Comparison of ENCODE assay signal across 33 mouse cellular contexts in genomic region chr16:32379575-32379974, GRCm38 (mm10). TPM values are rescaled to one million over a fixed set of nuclear protein-coding genes. Genes with fewer than 3 reads are reported as not detected.
DNase-seq lines count a peak whose midpoint lies in the region; ATAC-seq and TF ChIP-seq lines count a peak whose summit lies in the region.
"Had no signal": no experiment of that assay in that cellular context is flagged by ENCODE, and none has a peak within 500 bp of the region (broad histone marks: within the 10 kb centered on the region; RNA-seq: fewer than 3 reads in every experiment).

No protein-coding gene starts in this region.

- 67% methylated on average over 2 of the region's 2 CpGs for WGBS in liver, adult 2 months
- 92% methylated on average over 2 of the region's 2 CpGs for whole genome bisulfite sequencing in liver, embryonic 11.5 days
- WGBS in intestine, postnatal 0 days = 54% methylated on average over 2 of the region's 2 CpGs

- H3K79me2 ChIP-seq in liver, adult 2 months (ENCODE audit: control insufficient read depth, insufficient read depth, low read length) = no peaks in the 10 kb centered on the region

- no peak for TF ChIP-seq POLR2A in liver, adult 2 months (IDR thresholded peaks at IDR 0.05; ENCODE audit: extremely low read depth, insufficient read depth, low read length)

- H3K4me1 ChIP-seq in liver, adult 2 months (ENCODE audit: control insufficient read depth, insufficient read depth, low read length) = no peaks in the 10 kb centered on the region
- H3K4me1 ChIP-seq in liver, embryonic 11.5 days (replicated peaks; ENCODE audit: control insufficient read depth, insufficient read depth, low read length) = no peaks in the 10 kb centered on the region
- H3K4me1 ChIP-seq in intestine, postnatal 0 days (replicated peaks; ENCODE audit: control insufficient read depth, insufficient read depth, low read length) = no peaks in the 10 kb centered on the region
- H3K4me1 ChIP-seq: embryonic facial prominence, embryonic 10.5 days; embryonic facial prominence, embryonic 13.5 days; forebrain, embryonic 12.5 days; forebrain, embryonic 15.5 days; heart, embryonic 10.5 days; heart, embryonic 13.5 days; hindbrain, embryonic 15.5 days had no signal

- no peak for TF ChIP-seq CTCF in liver, adult 2 months (IDR thresholded peaks at IDR 0.05; ENCODE audit: low read depth, low read length)
- TF ChIP-seq CTCF in intestine, postnatal 0 days (IDR thresholded peaks at IDR 0.05; ENCODE audit: low read depth) = no peak

- H3K36me3 ChIP-seq in liver, adult 2 months (ENCODE audit: control insufficient read depth, insufficient read depth, low read length) = peaks cover 65% of the 10 kb centered on the region
- peaks cover 41% of the 10 kb centered on the region for H3K36me3 ChIP-seq in liver, embryonic 11.5 days (ENCODE audit: control insufficient read depth, insufficient read depth, low read length)
- peaks cover 62% of the 10 kb centered on the region for H3K36me3 ChIP-seq in intestine, postnatal 0 days (ENCODE audit: control insufficient read depth, insufficient read depth)

- no peaks in the 10 kb centered on the region for H3K27me3 ChIP-seq in liver, adult 2 months (ENCODE audit: control insufficient read depth, insufficient read depth, low read length)
- H3K27me3 ChIP-seq in liver, embryonic 11.5 days (replicated peaks; ENCODE audit: control insufficient read depth, insufficient read depth, low read length) = no peaks in the 10 kb centered on the region
- H3K27me3 ChIP-seq in intestine, postnatal 0 days (replicated peaks; ENCODE audit: control insufficient read depth, insufficient read depth, low read length) = no peaks in the 10 kb centered on the region
- H3K27me3 ChIP-seq: embryonic facial prominence, embryonic 13.5 days; forebrain, embryonic 12.5 days; forebrain, embryonic 15.5 days; heart, embryonic 13.5 days; hindbrain, embryonic 15.5 days had no signal

- H3K4me3 ChIP-seq in liver, adult 2 months (ENCODE audit: insufficient read depth, low read depth, low read length) = no peak overlapping the region
- H3K4me3 ChIP-seq in liver, embryonic 11.5 days (ENCODE audit: low read depth, low read length) = no peak overlapping the region
- H3K4me3 ChIP-seq in intestine, postnatal 0 days (ENCODE audit: low read depth, low read length) = no peak overlapping the region
- H3K4me3 ChIP-seq: embryonic facial prominence, embryonic 10.5 days; embryonic facial prominence, embryonic 13.5 days; erythroblast, embryonic 14.5 days; forebrain, embryonic 12.5 days; forebrain, embryonic 15.5 days; heart, adult 2 months; heart, embryonic 10.5 days; heart, embryonic 13.5 days; hindbrain, embryonic 15.5 days had no signal

- H3K9me3 ChIP-seq in liver, embryonic 11.5 days (ENCODE audit: control insufficient read depth, low read length) = no peaks in the 10 kb centered on the region
- H3K9me3 ChIP-seq in intestine, postnatal 0 days (ENCODE audit: control insufficient read depth) = no peaks in the 10 kb centered on the region
- H3K9me3 ChIP-seq: embryonic facial prominence, embryonic 10.5 days; forebrain, embryonic 12.5 days; forebrain, embryonic 15.5 days; heart, embryonic 10.5 days; heart, embryonic 13.5 days; hindbrain, embryonic 15.5 days had no signal

- H3K9ac ChIP-seq in liver, adult 2 months (ENCODE audit: low read depth, low read length) = no peak overlapping the region
- H3K9ac ChIP-seq in liver, embryonic 11.5 days (ENCODE audit: low read depth, low read length) = no peak overlapping the region
- no peak overlapping the region for H3K9ac ChIP-seq in intestine, postnatal 0 days (ENCODE audit: low read depth, low read length)
- H3K9ac ChIP-seq: embryonic facial prominence, embryonic 13.5 days; forebrain, embryonic 12.5 days; forebrain, embryonic 15.5 days; heart, embryonic 13.5 days; hindbrain, embryonic 15.5 days had no signal

- peak; percentile 55 for DNase-seq in liver, adult 2 months (ENCODE audit: extremely low read depth, low read depth, low spot score)
- DNase-seq in liver, embryonic 11.5 days (ENCODE audit: low spot score) = no peak
- DNase-seq in spleen, postnatal 10 days (ENCODE audit: low spot score in 2 of 2) = no peak
- DNase-seq in cerebellum, postnatal 14 days = no peak
- DNase-seq: adrenal gland, adult 2 months; adrenal gland, postnatal 14 days; cerebellum, adult 11 months; cerebellum, adult 2 months; cerebellum, adult 9-11 months; cerebellum, postnatal 36 days; embryo, embryonic 11 days; gastrocnemius, postnatal 10 days; gastrocnemius, postnatal 36 days; heart, adult 2 months; heart, postnatal 14 days; heart, postnatal 4 days had no signal

- ATAC-seq in liver, embryonic 11.5 days (replicated peaks; ENCODE audit: low FRiP score) = no peak
- ATAC-seq in CD4-positive, CD25-positive, alpha-beta regulatory T cell, adult 4 months = peak; percentile 57
- ATAC-seq in intestine, postnatal 0 days = peak; percentile 94
- ATAC-seq: forebrain, embryonic 15.5 days had no signal

- H3K4me2 ChIP-seq in liver, embryonic 11.5 days = no peak overlapping the region
- no peak overlapping the region for H3K4me2 ChIP-seq in intestine, postnatal 0 days (replicated peaks; ENCODE audit: low read depth)
- H3K4me2 ChIP-seq: embryonic facial prominence, embryonic 13.5 days; forebrain, embryonic 12.5 days; forebrain, embryonic 15.5 days; heart, embryonic 13.5 days; hindbrain, embryonic 15.5 days had no signal

- H3K27ac ChIP-seq in liver, adult 2 months (replicated peaks; ENCODE audit: insufficient read depth, low read depth, low read length) = no peak overlapping the region
- no peak overlapping the region for H3K27ac ChIP-seq in liver, embryonic 11.5 days (ENCODE audit: low read depth, low read length)
- H3K27ac ChIP-seq in intestine, postnatal 0 days (ENCODE audit: low read depth, low read length) = no peak overlapping the region
- H3K27ac ChIP-seq: embryonic facial prominence, embryonic 10.5 days; embryonic facial prominence, embryonic 13.5 days; forebrain, embryonic 12.5 days; forebrain, embryonic 15.5 days; heart, adult 2 months; heart, embryonic 10.5 days; heart, embryonic 13.5 days; hindbrain, embryonic 15.5 days had no signal

RNA-seq across cellular contexts. Expression of gene Tm4sf19, which starts 20.7 kb away (rescaled TPM):
- not detected in 2 replicates for total RNA-seq in liver, adult 2 months (2014; rRNA removed)
- not detected in 2 replicates for polyA plus RNA-seq in liver, adult 2 months (2012; rRNA removed)
- not detected in 2 replicates for polyA plus RNA-seq in liver, embryonic 11.5 days (2014; fragmentation: Nextera tagmentation; extraction: Ambion mirVana)
- not detected for polyA plus RNA-seq in CD4-positive, CD25-positive, alpha-beta regulatory T cell, adult 4 months (2017; shearing (Covaris generic))
- not detected in 2 replicates for polyA plus RNA-seq in intestine, postnatal 0 days (2015; fragmentation: Nextera tagmentation; extraction: Ambion mirVana)
- total RNA-seq: adrenal gland, postnatal 14 days; adrenal gland, postnatal 4 days; gastrocnemius, adult 18-20 months; gastrocnemius, postnatal 36 days; granulocyte monocyte progenitor cell, adult 5-6 weeks; heart, adult 2 months; heart, postnatal 14 days; heart, postnatal 4 days; MEL had no signal
- polyA plus RNA-seq: cerebellum, adult 2 months; cortical plate, adult 2 months; embryonic facial prominence, embryonic 10.5 days; embryonic facial prominence, embryonic 13.5 days; erythroblast, embryonic 14.5 days; forebrain, embryonic 12.5 days; forebrain, embryonic 15.5 days; heart, embryonic 10.5 days; heart, embryonic 16.5 days; hindbrain, embryonic 11.5 days; hindbrain, embryonic 15.5 days had no signal

RNA-seq across cellular contexts. Expression of gene Tctex1d2, which starts 39.9 kb away (rescaled TPM):
- 1.4 and 2.2 TPM in 2 replicates for total RNA-seq in liver, adult 2 months (2014; rRNA removed)
- polyA plus RNA-seq in liver, adult 2 months (2012; rRNA removed) = 1.7 and 2.1 TPM in 2 replicates
- 13.8 and 15.1 TPM in 2 replicates for polyA plus RNA-seq in liver, embryonic 11.5 days (2014; fragmentation: Nextera tagmentation; extraction: Ambion mirVana)
- polyA plus RNA-seq in CD4-positive, CD25-positive, alpha-beta regulatory T cell, adult 4 months (2017; shearing (Covaris generic)) = 1 to 10 TPM; 4.3 to 7.4 TPM
- 29.4 and 30.2 TPM in 2 replicates for polyA plus RNA-seq in intestine, postnatal 0 days (2015; fragmentation: Nextera tagmentation; extraction: Ambion mirVana)
- polyA plus RNA-seq: erythroblast, embryonic 14.5 days had no signal

RNA-seq across cellular contexts. Expression of gene Ubxn7, which starts 47.5 kb away (rescaled TPM):
- 29.7 and 36.8 TPM in 2 replicates for total RNA-seq in liver, adult 2 months (2014; rRNA removed)
- 1.9 and 2.1 TPM in 2 replicates for polyA plus RNA-seq in liver, adult 2 months (2012; rRNA removed)
- 13.7 and 15.3 TPM in 2 replicates for polyA plus RNA-seq in liver, embryonic 11.5 days (2014; fragmentation: Nextera tagmentation; extraction: Ambion mirVana)
- 10 to 100 TPM; 15.4 to 22.3 TPM for polyA plus RNA-seq in CD4-positive, CD25-positive, alpha-beta regulatory T cell, adult 4 months (2017; shearing (Covaris generic))
- polyA plus RNA-seq in intestine, postnatal 0 days (2015; fragmentation: Nextera tagmentation; extraction: Ambion mirVana) = 6.8 and 7.4 TPM in 2 replicates

RNA-seq across cellular contexts. Expression of gene Pcyt1a, which starts 51.1 kb away (rescaled TPM):
- 56.1 and 56.6 TPM in 2 replicates for total RNA-seq in liver, adult 2 months (2014; rRNA removed)
- polyA plus RNA-seq in liver, adult 2 months (2012; rRNA removed) = 28.6 and 39.1 TPM in 2 replicates
- polyA plus RNA-seq in liver, embryonic 11.5 days (2014; fragmentation: Nextera tagmentation; extraction: Ambion mirVana) = 37.0 and 42.8 TPM in 2 replicates
- 10 to 100 TPM; 10.7 to 17.3 TPM for polyA plus RNA-seq in CD4-positive, CD25-positive, alpha-beta regulatory T cell, adult 4 months (2017; shearing (Covaris generic))
- 114 and 120 TPM in 2 replicates for polyA plus RNA-seq in intestine, postnatal 0 days (2015; fragmentation: Nextera tagmentation; extraction: Ambion mirVana)
